ENCODE assay signal across 11 mouse cellular contexts in the genomic region with DNA sequence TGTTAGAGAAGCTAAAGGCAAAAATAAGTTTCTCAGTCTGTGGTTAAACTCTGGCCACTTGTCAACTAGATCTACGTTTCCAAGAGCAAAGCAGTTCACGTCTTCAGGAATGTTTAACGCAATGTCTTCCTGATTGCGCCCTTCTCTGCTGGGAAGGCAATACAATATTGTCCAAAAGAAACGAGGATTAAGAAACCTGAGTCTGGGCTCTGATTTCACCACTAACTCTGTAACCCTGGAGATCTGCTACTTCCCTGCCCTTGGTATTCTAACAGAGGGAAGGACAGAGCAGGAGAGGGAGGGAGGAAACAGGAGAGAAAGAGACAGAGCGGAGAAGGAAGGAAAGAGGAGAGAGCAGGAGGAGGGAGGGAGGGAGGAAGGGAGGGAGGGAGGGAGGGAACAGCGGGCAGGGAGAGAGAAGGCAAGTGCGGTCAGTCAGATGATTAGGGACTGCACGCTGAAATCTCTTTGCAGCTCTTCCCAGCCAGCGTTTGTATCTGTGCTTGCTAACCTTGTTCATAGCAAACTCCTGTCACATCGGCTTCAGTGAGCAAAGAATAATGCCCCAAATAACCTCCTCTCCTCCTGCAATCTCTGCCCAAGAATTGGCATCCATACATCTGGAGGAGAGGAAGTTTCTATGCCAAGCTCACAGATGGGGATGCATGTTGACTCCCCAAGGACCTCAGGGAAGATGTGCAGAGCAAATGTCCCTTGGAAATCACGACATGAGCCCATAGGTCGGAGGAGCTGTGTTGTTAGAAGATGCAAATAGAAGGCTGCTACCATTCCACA. TPM values are rescaled to one million over a fixed set of nuclear protein-coding genes. Genes with fewer than 3 reads are reported as not detected.
DNase-seq lines count a peak whose midpoint lies in the region; ATAC-seq lines count a peak whose summit lies in the region.
"Had no signal": no experiment of that assay in that cellular context is flagged by ENCODE, and none has a peak within 500 bp of the region (broad histone marks: within the 10 kb centered on the region; RNA-seq: fewer than 3 reads in every experiment).

No protein-coding gene starts in this region.

- no peak overlapping the region for H3K27ac ChIP-seq in heart, embryonic 16.5 days (ENCODE audit: low read length)
- H3K27ac ChIP-seq in embryonic facial prominence, embryonic 15.5 days (replicated peaks) = no peak overlapping the region
- H3K27ac ChIP-seq in midbrain, embryonic 15.5 days = no peak overlapping the region
- H3K27ac ChIP-seq: layer of hippocampus, adult 2 months; liver, embryonic 15.5 days had no signal

- H3K27me3 ChIP-seq in heart, embryonic 16.5 days (ENCODE audit: control insufficient read depth, insufficient read depth, low read length) = no peaks in the 10 kb centered on the region; the same call in 1 of the 2 replicates
- H3K27me3 ChIP-seq in embryonic facial prominence, embryonic 15.5 days = peaks cover 16% of the 10 kb centered on the region; the same call in 1 of the 2 replicates
- no peaks in the 10 kb centered on the region for H3K27me3 ChIP-seq in midbrain, embryonic 15.5 days (replicated peaks)

- no peak for ATAC-seq in heart, embryonic 16.5 days (replicated peaks; ENCODE audit: extremely low read depth, insufficient read depth, low FRiP score)
- ATAC-seq in embryonic facial prominence, embryonic 15.5 days (ENCODE audit: insufficient number of reproducible peaks, low FRiP score, low TSS enrichment, low read depth) = no peak
- no peak for ATAC-seq in midbrain, embryonic 15.5 days (replicated peaks)
- no peak for ATAC-seq in megakaryocyte-erythroid progenitor cell, adult 5-6 weeks (replicated peaks; ENCODE audit: low FRiP score, low TSS enrichment, poor library complexity, severe bottlenecking)

- no peak for DNase-seq in heart, postnatal 4 days
- peak; percentile 9 for DNase-seq in adipocyte (ENCODE audit: low spot score)
- no peak for DNase-seq in adrenal gland, postnatal 4 days (ENCODE audit: low spot score in 2 of 2)
- DNase-seq: embryo, embryonic 11 days; gastrocnemius, postnatal 36 days had no signal

- 24% methylated on average over 13 of the region's 13 CpGs for WGBS in heart, embryonic 16.5 days
- WGBS in embryonic facial prominence, embryonic 15.5 days = 14% methylated on average over 13 of the region's 13 CpGs
- WGBS in midbrain, embryonic 15.5 days = 11% methylated on average over 12 of the region's 13 CpGs

- H3K4me3 ChIP-seq in heart, embryonic 16.5 days (ENCODE audit: low read length) = no peak overlapping the region
- H3K4me3 ChIP-seq in embryonic facial prominence, embryonic 15.5 days (replicated peaks) = no peak overlapping the region
- H3K4me3 ChIP-seq in midbrain, embryonic 15.5 days = no peak overlapping the region
- H3K4me3 ChIP-seq: layer of hippocampus, adult 2 months; liver, embryonic 15.5 days had no signal

- H3K4me2 ChIP-seq in heart, embryonic 16.5 days (ENCODE audit: low read depth, low read length) = peak overlapping the region; percentile 33
- peak overlapping the region; percentile 25; the same call in 1 of the 2 replicates for H3K4me2 ChIP-seq in embryonic facial prominence, embryonic 15.5 days (replicated peaks)
- H3K4me2 ChIP-seq in midbrain, embryonic 15.5 days = peak overlapping the region; percentile 24
- H3K4me2 ChIP-seq: liver, embryonic 15.5 days had no signal

- no peaks in the 10 kb centered on the region for H3K36me3 ChIP-seq in heart, embryonic 16.5 days (ENCODE audit: control insufficient read depth, insufficient read depth)
- no peaks in the 10 kb centered on the region for H3K36me3 ChIP-seq in embryonic facial prominence, embryonic 15.5 days
- H3K36me3 ChIP-seq in midbrain, embryonic 15.5 days (replicated peaks) = no peaks in the 10 kb centered on the region
- H3K36me3 ChIP-seq: liver, embryonic 15.5 days had no signal

- no peaks in the 10 kb centered on the region for H3K9me3 ChIP-seq in heart, embryonic 16.5 days (replicated peaks; ENCODE audit: control insufficient read depth, low read length)
- no peaks in the 10 kb centered on the region for H3K9me3 ChIP-seq in embryonic facial prominence, embryonic 15.5 days (replicated peaks)
- no peaks in the 10 kb centered on the region for H3K9me3 ChIP-seq in midbrain, embryonic 15.5 days
- H3K9me3 ChIP-seq: liver, embryonic 15.5 days had no signal

- H3K4me1 ChIP-seq in heart, embryonic 16.5 days (ENCODE audit: control insufficient read depth, insufficient read depth, low read length) = peaks cover 8% of the 10 kb centered on the region
- peaks cover 7% of the 10 kb centered on the region for H3K4me1 ChIP-seq in embryonic facial prominence, embryonic 15.5 days
- peaks cover 4% of the 10 kb centered on the region; the same call in 1 of the 2 replicates for H3K4me1 ChIP-seq in midbrain, embryonic 15.5 days
- H3K4me1 ChIP-seq: liver, embryonic 15.5 days had no signal

- no peak overlapping the region for H3K9ac ChIP-seq in heart, embryonic 16.5 days (ENCODE audit: low read length)
- H3K9ac ChIP-seq in embryonic facial prominence, embryonic 15.5 days = no peak overlapping the region
- peak overlapping the region; percentile 13; the same call in 1 of the 2 replicates for H3K9ac ChIP-seq in midbrain, embryonic 15.5 days
- H3K9ac ChIP-seq: liver, embryonic 15.5 days had no signal

RNA-seq across cellular contexts. Expression of gene Dcp1a, which starts 23.3 kb away (rescaled TPM):
- 16.8 and 20.1 TPM in 2 replicates for polyA plus RNA-seq in heart, embryonic 16.5 days (2015; fragmentation: Nextera tagmentation; extraction: Ambion mirVana)
- total RNA-seq in heart, postnatal 4 days (2021) = 10 to 100 TPM; 19.2 to 20.0 TPM
- 23.3 and 25.7 TPM in 2 replicates for polyA plus RNA-seq in embryonic facial prominence, embryonic 15.5 days (2015; fragmentation: Nextera tagmentation; extraction: Ambion mirVana)
- polyA plus RNA-seq in midbrain, embryonic 15.5 days (2015; fragmentation: Nextera tagmentation; extraction: Ambion mirVana) = 17.3 and 19.6 TPM in 2 replicates
- 35.9 and 49.6 TPM in 2 replicates for total RNA-seq in megakaryocyte-erythroid progenitor cell, adult 5-6 weeks (2014; fragmentation: Nextera tagmentation)
- total RNA-seq in megakaryocyte-erythroid progenitor cell, adult 5-6 weeks (2017) = 25.8 and 32.0 TPM in 2 replicates
- 10 to 100 TPM; 29.3 to 35.8 TPM for total RNA-seq in adrenal gland, postnatal 4 days (2021)

RNA-seq across cellular contexts. Expression of gene Cacna1d, which starts 35.3 kb away (rescaled TPM):
- polyA plus RNA-seq in heart, embryonic 16.5 days (2015; fragmentation: Nextera tagmentation; extraction: Ambion mirVana) = 4.9 and 5.5 TPM in 2 replicates
- 10 to 100 TPM in 1 of 2 experiments, 1 to 10 TPM in 1; 9.6 to 12.5 TPM for total RNA-seq in heart, postnatal 4 days (2021)
- 4.1 and 4.2 TPM in 2 replicates for polyA plus RNA-seq in embryonic facial prominence, embryonic 15.5 days (2015; fragmentation: Nextera tagmentation; extraction: Ambion mirVana)
- polyA plus RNA-seq in midbrain, embryonic 15.5 days (2015; fragmentation: Nextera tagmentation; extraction: Ambion mirVana) = 10.5 and 12.1 TPM in 2 replicates
- total RNA-seq in megakaryocyte-erythroid progenitor cell, adult 5-6 weeks (2014; fragmentation: Nextera tagmentation) = 0.62 and 4.9 TPM in 2 replicates
- total RNA-seq in megakaryocyte-erythroid progenitor cell, adult 5-6 weeks (2017) = 0.05 and 1.3 TPM in 2 replicates
- 10 to 100 TPM; 32.7 to 32.9 TPM for total RNA-seq in adrenal gland, postnatal 4 days (2021)
